Mouse (Mus musculus): ENCODE data around the gene Rmnd5b. TPM values are rescaled to one million over a fixed set of nuclear protein-coding genes. Genes with fewer than 3 reads are reported as not detected.
"Not testable (repeated sequence)": the region's sequence is repeated elsewhere in the genome, so short reads cannot be mapped to it uniquely, and the experiment has no call there.

The Rmnd5b gene
- polyA plus RNA-seq, 1 experiment: 17.5 TPM

- Histone ChIP-seq H3K4me3 (ENCODE audit: insufficient read depth, low read length) (no peak overlapping the region), H3K27ac (ENCODE audit: insufficient read depth, low read length) (no peak overlapping the region), H3K4me1 (ENCODE audit: control insufficient read depth, insufficient read depth, low read length) (no peaks in the 10 kb centered on the region; the same call in 1 of the 2 replicates)
- TF ChIP-seq POLR2A (IDR thresholded peaks at IDR 0.05; ENCODE audit: low read depth, low read length): no peak
- no peak for TF ChIP-seq CTCF (IDR thresholded peaks at IDR 0.05; ENCODE audit: borderline replicate concordance, insufficient read depth, low read length)
These were observed 7.5 kb upstream of the Rmnd5b start for GRCm38 (mm10) chr11:51643202-51643601.

- Histone ChIP-seq H3K4me1 (ENCODE audit: control insufficient read depth, insufficient read depth, low read length) (peaks cover 3% of the 10 kb centered on the region), H3K4me3 (ENCODE audit: insufficient read depth, low read length) (no peak overlapping the region), H3K27ac (ENCODE audit: insufficient read depth, low read length) (no peak overlapping the region)
- TF ChIP-seq POLR2A (IDR thresholded peaks at IDR 0.05; ENCODE audit: low read depth, low read length) (no peak), CTCF (IDR thresholded peaks at IDR 0.05; ENCODE audit: borderline replicate concordance, insufficient read depth, low read length) (no peak)
These were observed 5.1 kb upstream of the Rmnd5b start for GRCm38 (mm10) chr11:51640748-51641147.

GRCm38 (mm10) chr11:51638497-51638896, 2.8 kb upstream of the Rmnd5b start:
- peaks cover 3% of the 10 kb centered on the region for H3K4me1 ChIP-seq (ENCODE audit: control insufficient read depth, insufficient read depth, low read length)
- H3K4me3 ChIP-seq (ENCODE audit: insufficient read depth, low read length): no peak overlapping the region
- TF ChIP-seq POLR2A (IDR thresholded peaks at IDR 0.05; ENCODE audit: low read depth, low read length) (no peak), CTCF (IDR thresholded peaks at IDR 0.05; ENCODE audit: borderline replicate concordance, insufficient read depth, low read length) (no peak)
- H3K27ac ChIP-seq (ENCODE audit: insufficient read depth, low read length): no peak overlapping the region

GRCm38 (mm10) chr11:51637971-51638414, 2.3 kb upstream of the Rmnd5b start:
- TF ChIP-seq CTCF (IDR thresholded peaks at IDR 0.05; ENCODE audit: borderline replicate concordance, insufficient read depth, low read length) (no peak), POLR2A (IDR thresholded peaks at IDR 0.05; ENCODE audit: low read depth, low read length) (no peak)
- Histone ChIP-seq H3K4me1 (ENCODE audit: control insufficient read depth, insufficient read depth, low read length) (peaks cover 3% of the 10 kb centered on the region), H3K27ac (ENCODE audit: insufficient read depth, low read length) (no peak overlapping the region), H3K4me3 (ENCODE audit: insufficient read depth, low read length) (no peak overlapping the region)

GRCm38 (mm10) chr11:51636323-51636684, 608 bp upstream of the Rmnd5b start:
- TF ChIP-seq CTCF (IDR thresholded peaks at IDR 0.05; ENCODE audit: borderline replicate concordance, insufficient read depth, low read length): 0 out of 2 replicates have a peak, but pooled peaks have one; percentile 12
- TF ChIP-seq POLR2A (IDR thresholded peaks at IDR 0.05; ENCODE audit: low read depth, low read length): 0 out of 2 replicates have a peak, but pooled peaks have one; percentile 34
- peak overlapping the region; percentile 13 for H3K27ac ChIP-seq (ENCODE audit: insufficient read depth, low read length)
- H3K4me1 ChIP-seq (ENCODE audit: control insufficient read depth, insufficient read depth, low read length): peaks cover 3% of the 10 kb centered on the region
- peak overlapping the region; percentile 92 for H3K4me3 ChIP-seq (ENCODE audit: insufficient read depth, low read length)

- Histone ChIP-seq H3K27ac (ENCODE audit: insufficient read depth, low read length) (no peak overlapping the region), H3K4me1 (ENCODE audit: control insufficient read depth, insufficient read depth, low read length) (peaks cover 3% of the 10 kb centered on the region), H3K4me3 (ENCODE audit: insufficient read depth, low read length) (peak overlapping the region; percentile 92)
- TF ChIP-seq POLR2A (IDR thresholded peaks at IDR 0.05; ENCODE audit: low read depth, low read length) (no peak), CTCF (IDR thresholded peaks at IDR 0.05; ENCODE audit: borderline replicate concordance, insufficient read depth, low read length) (no peak)
These were observed 570 bp downstream of the Rmnd5b start for GRCm38 (mm10) chr11:51635127-51635524.

- peaks cover 3% of the 10 kb centered on the region for H3K4me1 ChIP-seq (ENCODE audit: control insufficient read depth, insufficient read depth, low read length)
- no peak overlapping the region for H3K4me3 ChIP-seq (ENCODE audit: insufficient read depth, low read length)
- H3K27ac ChIP-seq (ENCODE audit: insufficient read depth, low read length): no peak overlapping the region
- TF ChIP-seq POLR2A (IDR thresholded peaks at IDR 0.05; ENCODE audit: low read depth, low read length) (no peak), CTCF (IDR thresholded peaks at IDR 0.05; ENCODE audit: borderline replicate concordance, insufficient read depth, low read length) (no peak)
These were observed 2.0 kb downstream of the Rmnd5b start for GRCm38 (mm10) chr11:51633721-51634120.

GRCm38 (mm10) chr11:51633200-51633599, 2.5 kb downstream of the Rmnd5b start:
- H3K27ac ChIP-seq (ENCODE audit: insufficient read depth, low read length); H3K4me1 ChIP-seq (ENCODE audit: control insufficient read depth, insufficient read depth, low read length); H3K4me3 ChIP-seq (ENCODE audit: insufficient read depth, low read length): not testable (repeated sequence)

- Histone ChIP-seq H3K27ac (ENCODE audit: insufficient read depth, low read length) (no peak overlapping the region), H3K4me1 (ENCODE audit: control insufficient read depth, insufficient read depth, low read length) (peaks cover 3% of the 10 kb centered on the region; the same call in 1 of the 2 replicates), H3K4me3 (ENCODE audit: insufficient read depth, low read length) (no peak overlapping the region)
- TF ChIP-seq CTCF (IDR thresholded peaks at IDR 0.05; ENCODE audit: borderline replicate concordance, insufficient read depth, low read length) (no peak), POLR2A (IDR thresholded peaks at IDR 0.05; ENCODE audit: low read depth, low read length) (no peak)
These were observed 3.5 kb downstream of the Rmnd5b start for GRCm38 (mm10) chr11:51632130-51632753.

GRCm38 (mm10) chr11:51629651-51630314, 5.9 kb downstream of the Rmnd5b start:
- no peak for TF ChIP-seq CTCF (IDR thresholded peaks at IDR 0.05; ENCODE audit: borderline replicate concordance, insufficient read depth, low read length)
- no peak for TF ChIP-seq POLR2A (IDR thresholded peaks at IDR 0.05; ENCODE audit: low read depth, low read length)
- H3K27ac ChIP-seq (ENCODE audit: insufficient read depth, low read length): no peak overlapping the region
- no peak overlapping the region for H3K4me3 ChIP-seq (ENCODE audit: insufficient read depth, low read length)
- no peaks in the 10 kb centered on the region for H3K4me1 ChIP-seq (ENCODE audit: control insufficient read depth, insufficient read depth, low read length)

All from embryonic fibroblast, embryonic 13.5 days (primary cell).